ENCODE assay signal across 9 mouse cellular contexts in genomic region chr2:119745281-119745680, GRCm38 (mm10). TPM values are rescaled to one million over a fixed set of nuclear protein-coding genes. Genes with fewer than 3 reads are reported as not detected.
A peak's percentile ranks its signal among the peaks of the same experiment; 100 is the strongest.
DNase-seq lines count a peak whose midpoint lies in the region; TF ChIP-seq lines count a peak whose summit lies in the region.
"Had no signal": no experiment of that assay in that cellular context is flagged by ENCODE, and none has a peak within 500 bp of the region (broad histone marks: within the 10 kb centered on the region; RNA-seq: fewer than 3 reads in every experiment).

No protein-coding gene starts in this region.

- peaks cover 14% of the 10 kb centered on the region; the same call in 1 of the 2 replicates for H3K27me3 ChIP-seq in cerebellum, adult 2 months (ENCODE audit: control insufficient read depth, insufficient read depth, low read length)
- peaks cover 8% of the 10 kb centered on the region for H3K27me3 ChIP-seq in liver, adult 2 months (ENCODE audit: control insufficient read depth, insufficient read depth, low read length)

- DNase-seq in cerebellum, adult 2 months, result no peak
- no peak for DNase-seq in cerebellum, postnatal 36 days
- DNase-seq in liver, adult 2 months (ENCODE audit: extremely low read depth, low read depth, low spot score), result peak; percentile 18
- DNase-seq in liver, result no peak
- peak; percentile 19 to 53 for DNase-seq in heart, postnatal 10 days
- peak; percentile 64 for DNase-seq in retina, embryonic 14.5 days (ENCODE audit: low spot score)
- no peak for DNase-seq in urinary bladder, postnatal 25 days (ENCODE audit: low spot score)
- DNase-seq in thymus, postnatal 25 days, result no peak

- H3K4me3 ChIP-seq in cerebellum, adult 2 months (replicated peaks; ENCODE audit: insufficient read depth, low read depth, low read length), result no peak overlapping the region
- no peak overlapping the region for H3K4me3 ChIP-seq in liver, adult 2 months (ENCODE audit: insufficient read depth, low read depth, low read length)

- TF ChIP-seq CTCF in cerebellum, adult 2 months (IDR thresholded peaks at IDR 0.05; ENCODE audit: borderline replicate concordance, insufficient read depth, low read depth, low read length), result peak; percentile 46; the same call in 1 of the 2 replicates
- peak; percentile 37 for TF ChIP-seq CTCF in liver, adult 2 months (IDR thresholded peaks at IDR 0.05; ENCODE audit: low read depth, low read length)

- no peak overlapping the region for H3K27ac ChIP-seq in cerebellum, adult 2 months (ENCODE audit: insufficient read depth, low read length)
- no peak overlapping the region for H3K27ac ChIP-seq in liver, adult 2 months (replicated peaks; ENCODE audit: insufficient read depth, low read depth, low read length)
- H3K27ac ChIP-seq: hindbrain, embryonic 12.5 days had no signal

- H3K4me1 ChIP-seq in cerebellum, adult 2 months (ENCODE audit: control insufficient read depth, insufficient read depth, low read length), result no peaks in the 10 kb centered on the region; the same call in 1 of the 2 replicates
- peaks cover 14% of the 10 kb centered on the region; the same call in 1 of the 2 replicates for H3K4me1 ChIP-seq in liver, adult 2 months (ENCODE audit: control insufficient read depth, insufficient read depth, low read length)

- intact Hi-C loops in heart, postnatal 10 days (cut with DNase I), result no loop called here

- H3K79me2 ChIP-seq in liver, adult 2 months (ENCODE audit: control insufficient read depth, insufficient read depth, low read length), result no peaks in the 10 kb centered on the region

- no peak overlapping the region for H3K9ac ChIP-seq in liver, adult 2 months (ENCODE audit: low read depth, low read length)

- no peak for TF ChIP-seq POLR2A in cerebellum, adult 2 months (IDR thresholded peaks at IDR 0.05; ENCODE audit: borderline replicate concordance, insufficient read depth, low read length)
- no peak for TF ChIP-seq POLR2A in liver, adult 2 months (IDR thresholded peaks at IDR 0.05; ENCODE audit: extremely low read depth, insufficient read depth, low read length)

- no peaks in the 10 kb centered on the region for H3K36me3 ChIP-seq in liver, adult 2 months (ENCODE audit: control insufficient read depth, insufficient read depth, low read length)
- H3K36me3 ChIP-seq: hindbrain, embryonic 12.5 days had no signal

- WGBS in cerebellum, adult 2 months, result 37% methylated on average over 1 of the region's 1 CpGs
- 10% methylated on average over 1 of the region's 1 CpGs for WGBS in liver, adult 2 months

RNA-seq across cellular contexts. Expression of gene Itpka, which starts 3.1 kb away (rescaled TPM):
- 65.2 and 78.5 TPM in 2 replicates for polyA plus RNA-seq in cerebellum, adult 2 months (2012; rRNA removed)
- 0.65 and 1.8 TPM in 2 replicates for total RNA-seq in liver, adult 2 months (2014; rRNA removed)
- 1.7 and 3.6 TPM in 2 replicates for polyA plus RNA-seq in liver, adult 2 months (2012; rRNA removed)
- total RNA-seq in heart, postnatal 10 days (2021), result 1 to 10 TPM in 1 of 2 experiments, under 1 TPM in 1; 0.74 to 1.5 TPM

RNA-seq across cellular contexts. Expression of gene Ltk, which starts 14.9 kb away (rescaled TPM):
- 16.5 and 19.1 TPM in 2 replicates for polyA plus RNA-seq in cerebellum, adult 2 months (2012; rRNA removed)
- total RNA-seq in liver, adult 2 months (2014; rRNA removed), result 0.07 TPM in 1 of 2 replicates, not detected in the other
- polyA plus RNA-seq in liver, adult 2 months (2012; rRNA removed), result 0.10 and 0.66 TPM in 2 replicates
- total RNA-seq in heart, postnatal 10 days (2021), result under 1 TPM in 1 of 2 experiments, not detected in 1; 0.15 TPM

RNA-seq across cellular contexts. Expression of gene Rpap1, which starts 42.1 kb away (rescaled TPM):
- 15.9 and 17.5 TPM in 2 replicates for polyA plus RNA-seq in cerebellum, adult 2 months (2012; rRNA removed)
- total RNA-seq in liver, adult 2 months (2014; rRNA removed), result 2.4 and 3.3 TPM in 2 replicates
- 6.2 and 10.5 TPM in 2 replicates for polyA plus RNA-seq in liver, adult 2 months (2012; rRNA removed)
- 10 to 100 TPM; 13.7 to 14.4 TPM for total RNA-seq in heart, postnatal 10 days (2021)

RNA-seq across cellular contexts. Expression of gene Tyro3, which starts 52.3 kb away (rescaled TPM):
- 150 and 154 TPM in 2 replicates for polyA plus RNA-seq in cerebellum, adult 2 months (2012; rRNA removed)
- 0.18 and 0.34 TPM in 2 replicates for total RNA-seq in liver, adult 2 months (2014; rRNA removed)
- polyA plus RNA-seq in liver, adult 2 months (2012; rRNA removed), result 0.14 and 0.39 TPM in 2 replicates
- 1 to 10 TPM; 5.0 to 6.6 TPM for total RNA-seq in heart, postnatal 10 days (2021)

Comparison
In these comparisons a context has a peak if more than half of its experiments do, and no peak if none do; other contexts are left out.
1. DNase-seq: peak in liver, adult 2 months (single experiment), heart, postnatal 10 days (2 of 2) and retina, embryonic 14.5 days (single experiment); none in cerebellum, adult 2 months (0 of 2), cerebellum, postnatal 36 days (0 of 2), liver (single experiment), urinary bladder, postnatal 25 days (single experiment) and thymus, postnatal 25 days (single experiment).